Mouse (Mus musculus) bone marrow macrophage, adult 2 months (primary cell): ENCODE measurements around the gene Pim2.

Source experiments
- CTCF ChIP-seq: IDR thresholded peaks from 2 replicates; pipeline ENCODE4 v1.5.1; 2012; ENCODE audit warnings: low read depth, mild to moderate bottlenecking, low read length, moderate library complexity
- POLR2A ChIP-seq: IDR thresholded peaks from 2 replicates; pipeline ENCODE4 v1.6.1; 2012; ENCODE audit warnings: mild to moderate bottlenecking, low read depth, low read length, borderline replicate concordance

DNA sequence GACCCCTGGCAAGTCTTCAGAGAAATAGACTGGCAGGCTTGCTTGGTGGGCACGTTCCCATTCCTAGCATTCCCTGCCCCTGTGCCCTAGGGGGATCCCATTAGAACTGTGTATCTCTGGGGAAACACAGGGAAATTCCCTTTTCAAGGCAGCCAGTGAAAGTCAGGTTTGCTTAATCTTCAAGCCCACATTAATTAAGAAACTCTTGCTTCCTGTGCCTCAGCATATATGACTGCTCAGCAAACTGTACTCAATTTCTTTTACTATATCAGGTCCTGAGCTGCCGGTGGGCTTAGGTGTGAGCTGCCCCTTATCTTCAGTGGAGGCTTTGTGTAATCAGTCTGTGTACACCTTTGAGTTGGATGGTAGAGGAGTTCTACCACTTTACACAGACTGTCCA is 12.3 kb upstream of the Pim2 start:
- no peak for TF ChIP-seq CTCF
- no peak for TF ChIP-seq POLR2A
